16 mouse cellular contexts compared by ENCODE assay signal in the genomic region with DNA sequence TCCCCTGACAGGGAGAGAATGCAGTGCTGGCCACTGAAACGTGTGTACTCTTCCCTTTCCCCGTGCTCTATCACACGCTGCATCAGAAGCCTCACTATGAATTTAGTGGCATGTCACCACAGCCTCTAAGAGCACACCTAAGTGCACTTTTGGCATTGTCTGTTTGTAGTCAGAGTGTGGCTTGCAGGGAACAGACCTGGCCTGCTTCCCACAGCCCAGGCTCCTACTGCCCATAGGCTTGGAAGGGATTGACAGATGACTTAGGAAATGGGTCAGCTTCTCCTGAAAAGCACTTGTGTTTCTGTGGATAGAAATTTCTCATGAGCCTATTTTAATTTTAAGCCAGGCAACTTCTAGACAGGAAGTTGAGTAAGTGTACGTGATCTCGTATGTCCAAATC. TPM values are rescaled to one million over a fixed set of nuclear protein-coding genes. Genes with fewer than 3 reads are reported as not detected.
A peak's percentile ranks its signal among the peaks of the same experiment; 100 is the strongest.
DNase-seq lines count a peak whose midpoint lies in the region; ATAC-seq and TF ChIP-seq lines count a peak whose summit lies in the region.
"Had no signal": no experiment of that assay in that cellular context is flagged by ENCODE, and none has a peak within 500 bp of the region (broad histone marks: within the 10 kb centered on the region; RNA-seq: fewer than 3 reads in every experiment).

No protein-coding gene starts in this region.

- peaks cover 19% of the 10 kb centered on the region for H3K36me3 ChIP-seq in liver, postnatal 0 days (replicated peaks; ENCODE audit: insufficient read depth, low read length)

- intact Hi-C loops in heart, postnatal 36 days (cut with DNase I), result no loop called here

- peaks cover 2% of the 10 kb centered on the region; the same call in 1 of the 2 replicates for H3K4me1 ChIP-seq in bone marrow, adult 2 months (ENCODE audit: control insufficient read depth, insufficient read depth, low read length)
- no peaks in the 10 kb centered on the region for H3K4me1 ChIP-seq in liver, postnatal 0 days (ENCODE audit: insufficient read depth)
- H3K4me1 ChIP-seq: neural tube, embryonic 12.5 days had no signal

- H3K9me3 ChIP-seq in liver, postnatal 0 days (ENCODE audit: low read length), result no peaks in the 10 kb centered on the region
- H3K9me3 ChIP-seq: midbrain, embryonic 13.5 days; neural tube, embryonic 12.5 days had no signal

- ATAC-seq in liver, postnatal 0 days, result no peak
- no peak for ATAC-seq in frontal cortex, adult (ENCODE audit: low TSS enrichment)
- ATAC-seq: intestine, embryonic 16.5 days; midbrain, embryonic 13.5 days had no signal

- peak overlapping the region; percentile 56 for H3K4me2 ChIP-seq in liver, postnatal 0 days (ENCODE audit: low read depth, low read length)
- H3K4me2 ChIP-seq: midbrain, embryonic 13.5 days; neural tube, embryonic 12.5 days had no signal

- peak; percentile 21 for DNase-seq in heart, postnatal 4 days
- DNase-seq in heart, postnatal 36 days, result no peak
- peak; percentile 42 to 56 for DNase-seq in cerebellum, adult 18-20 months
- no peak for DNase-seq in liver, postnatal 0 days
- DNase-seq in thymus, adult 18-20 months, result no peak
- DNase-seq in adrenal gland, postnatal 10 days, result no peak
- DNase-seq: adrenal gland, postnatal 14 days; embryo, embryonic 11 days; kidney, postnatal 25 days had no signal

- 0 out of 2 replicates have a peak overlapping the region, but pooled peaks have one; percentile 26 for H3K9ac ChIP-seq in liver, postnatal 0 days (replicated peaks)
- H3K9ac ChIP-seq: midbrain, embryonic 13.5 days; neural tube, embryonic 12.5 days had no signal

- TF ChIP-seq EP300 in liver, postnatal 0 days (IDR thresholded peaks at IDR 0.05; ENCODE audit: low read depth), result no peak

- TF ChIP-seq CTCF in bone marrow, adult 2 months (IDR thresholded peaks at IDR 0.05; ENCODE audit: control insufficient read depth, insufficient read depth, low read length), result no peak
- no peak for TF ChIP-seq CTCF in liver, postnatal 0 days (IDR thresholded peaks at IDR 0.05; ENCODE audit: low read depth)

- peak overlapping the region; percentile 61 for H3K27ac ChIP-seq in bone marrow, adult 2 months (ENCODE audit: control insufficient read depth, insufficient read depth, low read depth, low read length, poor library complexity)
- H3K27ac ChIP-seq in liver, postnatal 0 days (ENCODE audit: low read depth), result peak overlapping the region; percentile 73
- H3K27ac ChIP-seq: midbrain, embryonic 13.5 days; neural tube, embryonic 12.5 days had no signal

- no peak for TF ChIP-seq POLR2A in bone marrow, adult 2 months (IDR thresholded peaks at IDR 0.05; ENCODE audit: borderline replicate concordance, control insufficient read depth, low read depth, low read length)

- no peaks in the 10 kb centered on the region for H3K27me3 ChIP-seq in liver, postnatal 0 days (ENCODE audit: insufficient read depth, low read length)
- H3K27me3 ChIP-seq: CH12.LX; midbrain, embryonic 13.5 days; neural tube, embryonic 12.5 days had no signal

- peak overlapping the region; percentile 56 for H3K4me3 ChIP-seq in bone marrow, adult 2 months (replicated peaks; ENCODE audit: control insufficient read depth, low read depth, low read length)
- H3K4me3 ChIP-seq in liver, postnatal 0 days (ENCODE audit: low read depth, low read length), result peak overlapping the region; percentile 28
- H3K4me3 ChIP-seq: erythroblast, embryonic 14.5 days; midbrain, embryonic 13.5 days; neural tube, embryonic 12.5 days had no signal

- 39% methylated on average over 5 of the region's 5 CpGs for WGBS in bone marrow, adult 2 months
- WGBS in liver, postnatal 0 days (ENCODE audit: insufficient replicate concordance), result 65% methylated on average over 5 of the region's 5 CpGs

RNA-seq across cellular contexts. Expression of a gene that starts 1.0 kb away (rescaled TPM):
- total RNA-seq in heart, postnatal 4 days (2021), result under 1 TPM; 0.48 to 0.81 TPM
- 1 to 10 TPM; 1.5 to 2.9 TPM for total RNA-seq in heart, postnatal 36 days (2021)
- polyA plus RNA-seq in bone marrow, adult 2 months (2011; ENCODE audit: insufficient read depth, insufficient read length, low replicate concordance, missing spikeins), result 13.4 and 51.1 TPM in 2 replicates
- polyA plus RNA-seq in liver, postnatal 0 days (2015; fragmentation: Nextera tagmentation; extraction: Ambion mirVana), result 12.4 and 14.6 TPM in 2 replicates
- 1 to 10 TPM; 2.5 to 2.7 TPM for total RNA-seq in adrenal gland, postnatal 10 days (2021)
- total RNA-seq: CH12.LX had no signal

RNA-seq across cellular contexts. Expression of a gene that starts 6.0 kb away (rescaled TPM):
- total RNA-seq in heart, postnatal 4 days (2021), result 1 to 10 TPM; 5.0 to 5.5 TPM
- not detected for total RNA-seq in heart, postnatal 36 days (2021)
- polyA plus RNA-seq in bone marrow, adult 2 months (2011; ENCODE audit: insufficient read depth, insufficient read length, low replicate concordance, missing spikeins), result not detected in 2 replicates
- polyA plus RNA-seq in liver, postnatal 0 days (2015; fragmentation: Nextera tagmentation; extraction: Ambion mirVana), result 0.04 TPM in 1 of 2 replicates, not detected in the other
- total RNA-seq in adrenal gland, postnatal 10 days (2021), result 1 to 10 TPM; 1.1 to 1.2 TPM
- polyA plus RNA-seq: erythroblast, embryonic 14.5 days had no signal

RNA-seq across cellular contexts. Expression of a gene that starts 41.2 kb away (rescaled TPM):
- 100 to 1,000 TPM; 127 TPM for total RNA-seq in heart, postnatal 4 days (2021)
- 10 to 100 TPM; 85.7 to 93.0 TPM for total RNA-seq in heart, postnatal 36 days (2021)
- polyA plus RNA-seq in bone marrow, adult 2 months (2011; ENCODE audit: insufficient read depth, insufficient read length, low replicate concordance, missing spikeins), result 22.6 and 48.1 TPM in 2 replicates
- 34.9 and 36.4 TPM in 2 replicates for polyA plus RNA-seq in liver, postnatal 0 days (2015; fragmentation: Nextera tagmentation; extraction: Ambion mirVana)
- 100 to 1,000 TPM; 102 to 106 TPM for total RNA-seq in adrenal gland, postnatal 10 days (2021)

Comparison
In these comparisons a context has a peak if more than half of its experiments do, and no peak if none do; other contexts are left out.
1. DNase-seq: peak in heart, postnatal 4 days (single experiment) and cerebellum, adult 18-20 months (2 of 2); none in heart, postnatal 36 days (0 of 2), liver, postnatal 0 days (single experiment), thymus, adult 18-20 months (0 of 2) and adrenal gland, postnatal 10 days (single experiment).